Mouse (Mus musculus) urinary bladder, postnatal 10 days (tissue): ENCODE results near the gene Sptb.

Experiments
- DNase-seq: peaks from one replicate; pipeline ENCODE4 v3.0.0; 2022; ENCODE audit warnings: low spot score

Gene Sptb

DNA sequence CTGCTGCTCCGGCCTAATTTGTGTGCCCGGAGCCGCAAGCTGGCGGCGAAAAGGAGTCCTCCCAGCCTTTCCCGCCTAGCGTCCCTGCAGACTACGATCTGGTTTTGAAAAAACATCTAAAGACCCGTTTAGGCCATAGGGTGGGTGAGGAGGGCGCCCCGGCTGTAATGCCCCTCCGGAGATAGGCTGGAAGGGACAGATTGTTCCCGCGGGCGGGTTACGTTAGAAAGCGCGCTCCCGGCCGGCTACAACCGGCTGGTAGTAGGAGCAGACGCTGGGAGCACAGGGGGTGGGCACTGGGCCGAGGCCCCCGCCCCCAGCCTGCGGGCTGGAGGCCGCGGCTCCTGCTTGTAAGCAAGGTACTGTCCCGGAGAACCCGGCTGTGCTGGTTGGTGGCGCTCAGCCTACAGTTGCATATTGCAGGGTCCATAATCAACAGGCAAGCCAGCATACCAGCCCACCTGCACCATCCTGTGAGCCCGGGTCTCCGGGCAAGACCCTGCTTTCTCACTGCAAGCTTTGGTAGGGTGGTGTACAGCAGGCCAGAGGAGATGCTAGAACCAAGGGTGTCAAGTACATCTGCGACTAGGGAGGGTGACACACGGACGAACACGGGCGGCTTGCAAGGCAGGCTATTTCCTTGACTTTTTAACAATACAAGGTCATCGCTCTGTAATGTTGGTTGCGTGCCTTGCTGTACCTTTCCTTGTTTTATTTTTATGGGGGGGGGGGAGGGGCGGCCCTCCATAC, at the start of gene Sptb:
Gene Sptb (minus strand): TSS at position 197 of the 750 bp plus-strand sequence.
- DNase-seq, result no peak

DNA sequence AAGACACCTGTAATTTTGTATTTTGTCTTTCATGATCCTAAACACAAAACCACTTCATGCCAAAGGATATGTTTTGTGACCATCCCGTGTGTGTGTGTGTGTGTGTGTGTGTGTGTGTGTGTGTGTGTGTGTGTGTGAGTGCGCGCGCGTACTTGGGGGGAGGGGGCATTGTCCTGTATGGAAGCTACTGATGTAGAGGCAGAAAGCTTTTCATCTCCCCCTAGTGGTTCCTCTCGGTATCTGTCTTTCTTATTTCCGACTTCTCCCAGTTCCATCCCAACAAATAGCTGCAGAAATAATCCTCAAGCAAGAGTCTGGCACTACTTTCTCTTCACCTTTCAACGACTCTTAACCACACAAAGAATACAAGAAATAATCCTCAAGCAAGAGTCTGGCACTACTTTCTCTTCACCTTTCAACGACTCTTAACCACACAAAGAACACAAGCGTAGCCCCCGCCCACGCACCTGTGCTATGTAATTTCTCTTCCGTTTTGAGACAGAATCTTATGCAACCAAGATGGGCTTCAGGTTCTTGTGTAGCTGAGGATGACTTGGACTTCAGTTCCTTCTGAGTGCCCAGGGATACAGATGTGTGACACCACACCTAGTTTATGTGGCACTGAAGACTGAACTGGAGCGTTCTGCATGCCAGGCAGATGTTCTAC, 42.4 kb upstream of the Sptb start:
- DNase-seq, result no peak

DNA sequence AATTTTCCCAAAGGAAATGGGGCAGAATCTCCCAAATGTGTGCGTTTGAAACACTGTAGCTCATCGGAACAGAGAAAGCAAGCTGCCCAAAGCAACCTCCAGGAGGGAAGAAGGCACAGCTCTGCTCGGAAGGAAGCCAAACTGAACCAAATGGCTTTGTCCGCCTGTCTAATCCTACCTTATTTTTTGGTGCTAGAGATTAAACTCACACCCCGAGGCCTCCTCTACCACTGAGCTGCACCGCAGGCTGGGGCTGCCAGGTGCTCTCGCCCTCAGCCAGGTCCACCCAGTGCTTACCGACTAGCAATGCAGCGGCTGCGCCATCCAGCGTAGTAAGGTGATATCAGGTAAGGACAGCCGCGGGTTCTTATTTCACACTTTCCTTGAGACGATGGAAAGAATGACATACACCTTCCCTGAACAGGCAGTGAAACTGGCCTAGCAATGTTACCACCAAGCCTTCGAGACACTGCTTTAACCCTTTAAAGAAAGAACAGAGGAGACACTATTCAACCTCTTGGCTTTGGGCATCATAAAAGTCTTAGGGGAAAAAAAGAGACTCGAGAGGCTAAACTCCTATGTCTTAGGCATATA, 40.6 kb upstream of the Sptb start:
- DNase-seq, result no peak

GRCm38 (mm10) chr12:76727955-76728354, 17.6 kb upstream of the Sptb start:
- no peak for DNase-seq

- DNase-seq, result no peak
These were observed 11.7 kb upstream of the Sptb start for GRCm38 (mm10) chr12:76722026-76722425.

GRCm38 (mm10) chr12:76720572-76720971, 10.2 kb upstream of the Sptb start:
- DNase-seq, result no peak

- DNase-seq, result no peak
These were observed 8.0 kb upstream of the Sptb start for GRCm38 (mm10) chr12:76718384-76718783.

DNA sequence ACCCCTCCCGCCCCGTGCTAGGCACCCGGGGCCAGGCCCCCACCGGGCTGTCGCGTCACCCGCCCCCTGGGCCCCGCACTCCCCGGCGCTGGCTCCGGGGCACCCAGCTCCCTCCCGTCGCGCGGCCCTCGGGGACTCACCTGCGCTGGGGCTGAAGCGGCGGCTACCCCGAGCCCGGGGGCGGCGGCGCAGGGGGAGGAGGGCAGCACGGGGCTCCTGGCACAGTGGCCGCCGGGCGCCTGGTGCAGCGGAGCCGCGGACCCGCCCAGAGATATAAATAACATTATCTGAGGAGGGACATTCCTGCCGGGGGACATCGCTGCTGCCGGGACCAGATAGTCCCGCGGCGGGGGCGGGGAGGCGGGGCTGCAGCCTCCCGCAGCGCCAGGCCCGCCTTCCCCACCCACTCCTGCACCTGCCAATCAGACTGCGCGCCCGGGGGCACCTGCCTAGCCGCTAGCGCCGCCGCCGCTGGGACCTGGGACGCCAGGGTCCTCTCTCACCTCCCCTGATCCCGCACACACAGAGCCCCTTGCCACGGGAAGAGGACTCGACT, 474 bp downstream of the Sptb start:
- DNase-seq, result no peak

DNA sequence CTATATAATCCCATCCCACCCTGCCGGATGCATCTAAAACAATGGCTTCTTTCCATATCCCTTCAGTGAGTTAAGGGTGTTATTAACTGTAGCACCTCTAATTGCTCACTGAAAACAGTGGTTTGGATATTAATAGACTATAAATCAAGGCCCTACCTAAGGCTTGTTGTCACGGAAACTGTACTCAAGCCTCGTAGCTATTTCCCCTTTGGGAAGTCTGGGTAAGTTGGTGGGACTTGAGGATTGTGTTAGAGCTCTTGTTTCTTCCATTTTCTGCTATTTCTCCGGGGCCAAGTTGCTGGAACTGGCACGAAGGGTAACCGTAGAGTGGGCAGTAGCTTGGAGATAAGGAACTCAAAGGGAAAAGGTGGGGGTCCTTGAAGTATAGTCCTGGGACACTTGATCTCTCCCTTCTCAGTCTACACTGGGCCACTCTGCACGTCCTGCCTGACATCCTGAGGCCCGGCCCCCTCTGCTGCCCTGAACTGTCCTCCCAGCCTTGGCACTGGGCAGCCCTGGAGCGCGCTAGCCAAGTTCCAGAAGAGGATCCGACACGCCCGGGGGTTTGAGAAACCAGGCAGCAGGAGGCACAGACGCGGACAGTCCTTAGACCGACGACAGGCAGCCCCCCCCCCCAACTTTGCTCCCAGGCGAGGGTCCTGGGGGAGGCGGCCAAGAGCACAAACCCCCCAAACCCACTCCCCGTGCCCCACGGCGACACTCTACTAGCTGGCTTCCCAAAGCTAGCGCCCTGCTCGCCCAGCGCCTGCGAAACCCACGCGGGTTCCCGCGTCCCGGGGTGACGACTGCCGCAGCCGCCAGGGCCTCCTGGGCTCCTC, 1.2 kb downstream of the Sptb start:
- no peak for DNase-seq

DNA sequence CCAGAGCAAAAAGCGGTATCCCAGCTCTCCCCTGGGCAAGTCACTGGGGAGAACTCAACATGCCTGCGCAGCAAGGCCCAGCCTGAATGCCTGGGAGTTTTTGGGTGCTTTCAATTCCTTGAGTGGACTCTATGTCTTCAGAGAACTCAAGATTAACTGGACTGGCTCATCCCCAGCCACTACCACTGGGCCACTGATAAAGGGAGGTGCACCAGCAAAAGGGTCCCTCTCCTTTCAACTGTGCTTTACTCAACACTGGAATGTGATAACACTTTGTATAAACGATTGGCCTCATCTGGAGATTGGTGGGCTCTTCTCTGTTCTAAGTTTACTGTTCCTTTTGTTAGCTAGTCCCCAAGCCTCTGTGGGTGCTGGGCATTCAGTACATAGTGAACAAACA, 2.2 kb downstream of the Sptb start:
- no peak for DNase-seq

GRCm38 (mm10) chr12:76696380-76696935, 13.9 kb downstream of the Sptb start:
- no peak for DNase-seq

- DNase-seq, result no peak
These were observed 14.6 kb downstream of the Sptb start for GRCm38 (mm10) chr12:76695773-76696172.

- no peak for DNase-seq
These were observed 15.4 kb downstream of the Sptb start for GRCm38 (mm10) chr12:76694801-76695505.

DNA sequence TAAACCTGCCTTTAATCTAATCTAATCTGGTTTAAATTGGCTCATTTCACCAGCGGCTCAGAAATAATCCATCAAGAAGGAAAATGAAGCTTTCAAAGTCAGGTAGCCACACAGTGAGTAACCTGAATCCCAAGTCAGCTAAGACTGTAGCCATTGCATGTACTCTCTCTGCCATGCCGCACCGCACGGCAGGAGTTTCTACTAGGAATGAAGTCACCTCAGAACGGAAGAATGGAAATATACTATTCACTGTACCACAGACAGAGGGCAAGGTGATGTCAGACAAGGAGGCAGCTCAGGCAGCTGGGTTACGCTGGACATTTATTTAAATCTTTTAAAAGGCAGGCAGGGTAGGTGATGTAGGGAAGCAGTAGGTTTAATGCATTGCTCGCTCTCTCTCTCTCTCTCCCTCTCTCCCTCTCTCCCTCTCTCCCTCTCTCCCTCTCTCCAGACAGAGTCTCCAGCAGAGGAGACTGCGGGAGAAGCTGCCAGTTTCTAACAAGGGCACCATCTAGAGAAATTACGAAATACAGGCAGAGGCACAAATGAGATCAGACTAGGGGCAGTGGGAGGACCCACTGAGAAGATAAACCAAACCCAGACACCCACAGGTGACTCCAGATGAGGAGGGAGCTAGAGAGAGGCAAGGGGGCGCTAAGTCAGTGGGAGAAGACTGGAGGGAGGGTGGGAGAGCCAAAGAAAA, 22.7 kb downstream of the Sptb start:
- DNase-seq, result no peak

- no peak for DNase-seq
These were observed 24.7 kb downstream of the Sptb start for GRCm38 (mm10) chr12:76685647-76686046.

- DNase-seq, result no peak
These were observed 25.9 kb downstream of the Sptb start for GRCm38 (mm10) chr12:76684493-76684892.

GRCm38 (mm10) chr12:76681937-76682336, 28.4 kb downstream of the Sptb start:
- DNase-seq, result no peak

DNA sequence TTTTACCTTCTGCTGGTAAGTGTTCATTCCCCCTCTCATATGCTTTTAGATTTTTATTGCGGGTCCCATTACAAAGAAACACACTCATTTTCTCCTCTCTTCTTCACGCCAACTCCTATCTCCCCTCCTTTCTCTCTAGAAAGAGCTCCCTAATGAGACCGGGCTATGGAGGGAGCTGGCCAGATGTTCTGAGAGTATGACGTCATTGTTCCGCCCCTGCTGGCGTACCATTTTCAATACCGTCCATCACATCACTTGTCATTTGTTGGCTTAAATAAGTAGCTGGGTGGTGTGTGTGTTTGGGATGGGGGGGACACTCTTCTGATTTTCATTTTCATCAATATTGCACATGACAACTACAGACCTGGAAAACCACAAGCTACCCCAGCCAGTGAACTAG, 33.3 kb downstream of the Sptb start:
- no peak for DNase-seq

GRCm38 (mm10) chr12:76676477-76676876, 33.9 kb downstream of the Sptb start:
- no peak for DNase-seq

- DNase-seq, result no peak
These were observed 35.0 kb downstream of the Sptb start for GRCm38 (mm10) chr12:76675364-76675763.
